Mouse (Mus musculus) lung, postnatal 10 days (tissue): ENCODE measurements around the gene Tbx3.

Source experiments
- DNase-seq: peaks from one replicate; pipeline ENCODE4 v3.0.0; 2021

Gene Tbx3

GRCm38 (mm10) chr5:119709826-119710559 is 39.5 kb downstream of the Tbx3 start:
- no peak for DNase-seq

GRCm38 (mm10) chr5:119710756-119711155 is 40.3 kb downstream of the Tbx3 start:
- peak; percentile 22 for DNase-seq

GRCm38 (mm10) chr5:119711626-119712025 is 41.2 kb downstream of the Tbx3 start:
- no peak for DNase-seq

- peak; percentile 89 for DNase-seq
These were observed 42.3 kb downstream of the Tbx3 start for GRCm38 (mm10) chr5:119712679-119713246.

GRCm38 (mm10) chr5:119720471-119721265 is 50.2 kb downstream of the Tbx3 start:
- no peak for DNase-seq

- no peak for DNase-seq
These were observed 62.5 kb downstream of the Tbx3 start for GRCm38 (mm10) chr5:119732978-119733377.
